Mouse (Mus musculus): Measurements from ENCODE around the gene Caln1. TPM values are rescaled to one million over a fixed set of nuclear protein-coding genes. Genes with fewer than 3 reads are reported as not detected.

The Caln1 gene
- polyA plus RNA-seq, 1 experiment from 2014 or later, result 2.0 TPM

DNA sequence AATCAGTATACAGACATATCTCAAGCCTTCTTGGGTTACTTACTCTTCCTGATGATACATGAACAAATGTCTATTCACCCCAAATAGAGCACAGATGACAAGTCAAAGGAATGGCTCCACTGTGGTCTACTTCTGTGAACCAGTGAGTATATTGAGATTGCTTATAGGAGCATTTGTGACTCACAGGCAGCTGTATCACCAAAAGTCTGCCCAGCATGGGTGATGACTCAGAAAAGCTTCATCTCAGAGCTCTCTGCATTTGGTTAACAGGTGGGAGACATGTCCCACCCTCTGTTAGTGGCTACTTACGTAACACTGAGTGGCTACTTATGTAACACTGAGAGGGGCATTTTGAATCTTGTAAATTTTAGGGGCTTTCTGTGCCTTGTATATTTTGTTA, 296.8 kb downstream of the Caln1 start:
- H3K27me3 ChIP-seq, result no peaks in the 10 kb centered on the region
- 95% methylated on average over 1 of the region's 1 CpGs for WGBS
- no peak for ATAC-seq
- no peaks in the 10 kb centered on the region for H3K9me3 ChIP-seq (replicated peaks)
- no peak overlapping the region for H3K27ac ChIP-seq
- no peaks in the 10 kb centered on the region for H3K4me1 ChIP-seq
- H3K36me3 ChIP-seq (ENCODE audit: poor library complexity, severe bottlenecking), result no peaks in the 10 kb centered on the region
- H3K4me2 ChIP-seq, result no peak overlapping the region
- H3K4me3 ChIP-seq, result no peak overlapping the region
- no peak overlapping the region for H3K9ac ChIP-seq

DNA sequence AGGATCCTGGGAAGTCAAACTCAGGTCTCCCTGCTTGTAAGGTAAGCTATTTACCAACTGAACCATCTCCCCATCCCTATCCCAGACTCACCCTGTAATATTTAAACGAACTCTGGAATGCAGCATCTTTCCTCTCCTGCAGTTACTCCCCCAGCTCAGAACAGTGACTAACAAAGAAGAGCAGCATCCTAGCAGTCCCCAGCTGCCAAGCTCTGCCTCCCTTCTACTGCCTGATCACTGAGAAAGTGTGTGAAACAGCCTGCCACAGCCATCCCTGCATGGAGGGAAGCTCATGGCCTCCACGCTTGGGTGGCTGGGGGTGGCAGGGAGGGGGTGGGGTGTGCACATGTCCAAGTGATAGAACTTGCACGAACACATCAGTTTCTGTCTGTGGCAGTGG, 303.3 kb downstream of the Caln1 start:
- no peak for ATAC-seq
- Histone ChIP-seq H3K4me2 (no peak overlapping the region), H3K27ac (no peak overlapping the region), H3K4me1 (no peaks in the 10 kb centered on the region), H3K4me3 (no peak overlapping the region), H3K27me3 (no peaks in the 10 kb centered on the region), H3K36me3 (ENCODE audit: poor library complexity, severe bottlenecking) (no peaks in the 10 kb centered on the region), H3K9ac (no peak overlapping the region), H3K9me3 (replicated peaks) (peaks cover 7% of the 10 kb centered on the region; the same call in 1 of the 2 replicates)
- 60% methylated on average over 3 of the region's 3 CpGs for WGBS

DNA sequence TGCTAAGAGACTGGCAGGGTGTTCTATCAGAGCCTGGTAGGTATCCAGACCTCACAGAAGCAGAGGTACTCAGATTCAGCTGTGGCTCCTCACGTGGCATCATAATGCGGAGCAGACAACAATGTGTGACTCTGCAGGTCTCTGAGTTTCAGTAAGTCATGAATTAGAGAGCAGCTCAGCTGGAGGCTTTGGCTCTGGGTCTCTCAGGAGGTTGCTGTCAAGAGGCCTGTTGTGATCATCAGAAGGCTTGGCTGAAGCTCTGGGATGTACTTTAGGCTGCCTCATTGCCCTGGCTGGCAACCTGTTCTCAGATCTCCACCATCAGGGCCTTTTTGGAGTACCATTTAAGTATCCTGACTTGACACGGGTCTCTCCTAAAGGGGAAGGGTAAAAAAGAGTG, 303.8 kb downstream of the Caln1 start:
- Histone ChIP-seq H3K27ac (no peak overlapping the region), H3K9me3 (replicated peaks) (peaks cover 7% of the 10 kb centered on the region; the same call in 1 of the 2 replicates), H3K4me1 (no peaks in the 10 kb centered on the region), H3K4me3 (no peak overlapping the region), H3K9ac (no peak overlapping the region), H3K36me3 (ENCODE audit: poor library complexity, severe bottlenecking) (no peaks in the 10 kb centered on the region), H3K27me3 (no peaks in the 10 kb centered on the region), H3K4me2 (no peak overlapping the region)
- ATAC-seq, result no peak
- WGBS, result 74% methylated on average over 3 of the region's 3 CpGs

GRCm38 (mm10) chr5:130677895-130678294, 308.6 kb downstream of the Caln1 start:
- Histone ChIP-seq H3K9ac (no peak overlapping the region), H3K4me2 (no peak overlapping the region), H3K9me3 (replicated peaks) (no peaks in the 10 kb centered on the region), H3K36me3 (ENCODE audit: poor library complexity, severe bottlenecking) (no peaks in the 10 kb centered on the region), H3K4me3 (no peak overlapping the region), H3K4me1 (no peaks in the 10 kb centered on the region), H3K27me3 (no peaks in the 10 kb centered on the region), H3K27ac (no peak overlapping the region)
- ATAC-seq, result no peak
- 87% methylated on average over 2 of the region's 2 CpGs for WGBS

- WGBS, result 76% methylated on average over 5 of the region's 5 CpGs
These were observed 316.8 kb downstream of the Caln1 start for GRCm38 (mm10) chr5:130685911-130686658.

DNA sequence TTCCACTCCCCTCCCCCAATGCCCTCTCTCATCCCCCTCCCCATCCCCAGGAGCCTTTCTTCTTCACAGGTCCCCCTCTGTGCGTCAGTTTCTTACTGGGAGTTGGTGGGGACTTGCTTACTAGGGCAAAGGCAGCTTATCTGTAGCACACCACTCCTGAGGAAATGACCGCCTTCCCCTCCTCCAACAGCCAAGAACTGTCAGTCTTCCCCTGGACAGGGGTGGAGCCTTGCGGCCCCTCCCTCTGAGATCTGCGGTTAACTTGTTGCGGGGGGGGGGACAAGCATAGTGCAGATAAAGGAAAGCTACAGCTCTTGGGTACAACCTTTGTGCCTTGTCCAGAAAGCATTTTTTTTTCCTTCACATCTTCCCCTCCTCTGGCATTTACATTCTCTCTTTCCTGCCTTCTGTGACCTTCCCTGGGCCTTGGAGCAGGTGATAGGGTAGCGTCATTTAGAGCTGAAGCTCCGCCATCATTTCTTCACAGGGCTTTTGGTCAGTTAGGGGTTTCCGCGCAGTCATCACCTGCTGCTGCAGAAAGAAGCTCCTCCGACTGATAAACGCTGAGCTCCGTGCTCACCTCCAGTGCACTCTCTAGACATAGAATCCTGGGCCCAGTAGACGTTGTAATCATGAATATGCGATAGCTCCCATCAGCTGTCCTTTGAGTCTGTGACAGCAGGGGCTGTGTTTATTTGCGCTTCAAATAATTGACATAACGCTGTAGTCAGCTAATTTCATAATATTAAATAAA, 319.3 kb downstream of the Caln1 start:
- WGBS, result 44% methylated on average over 16 of the region's 16 CpGs

More at GRCm38 (mm10) chr5:130685911-130686658, 316.8 kb downstream of the Caln1 start:
- no peak for ATAC-seq
- Histone ChIP-seq H3K27me3 (no peaks in the 10 kb centered on the region), H3K4me1 (0 out of 2 replicates have a peak, but pooled peaks cover 3% of the 10 kb centered on the region), H3K4me3 (no peak overlapping the region), H3K9me3 (replicated peaks) (no peaks in the 10 kb centered on the region), H3K27ac (no peak overlapping the region), H3K9ac (no peak overlapping the region), H3K4me2 (no peak overlapping the region), H3K36me3 (ENCODE audit: poor library complexity, severe bottlenecking) (no peaks in the 10 kb centered on the region)

GRCm38 (mm10) chr5:130691349-130691748, 322.1 kb downstream of the Caln1 start:
- Histone ChIP-seq H3K36me3 (ENCODE audit: poor library complexity, severe bottlenecking) (no peaks in the 10 kb centered on the region), H3K4me2 (no peak overlapping the region), H3K27ac (no peak overlapping the region), H3K4me3 (no peak overlapping the region), H3K9me3 (replicated peaks) (no peaks in the 10 kb centered on the region), H3K4me1 (0 out of 2 replicates have a peak, but pooled peaks cover 3% of the 10 kb centered on the region), H3K9ac (no peak overlapping the region), H3K27me3 (no peaks in the 10 kb centered on the region)
- 90% methylated on average over 3 of the region's 3 CpGs for WGBS
- ATAC-seq, result no peak

More for the DNA sequence above, 319.3 kb downstream of the Caln1 start:
- Histone ChIP-seq H3K4me3 (no peak overlapping the region), H3K4me1 (0 out of 2 replicates have a peak, but pooled peaks cover 3% of the 10 kb centered on the region), H3K36me3 (ENCODE audit: poor library complexity, severe bottlenecking) (no peaks in the 10 kb centered on the region), H3K27me3 (no peaks in the 10 kb centered on the region), H3K4me2 (no peak overlapping the region), H3K27ac (no peak overlapping the region), H3K9me3 (replicated peaks) (no peaks in the 10 kb centered on the region), H3K9ac (no peak overlapping the region)
- ATAC-seq, result no peak

DNA sequence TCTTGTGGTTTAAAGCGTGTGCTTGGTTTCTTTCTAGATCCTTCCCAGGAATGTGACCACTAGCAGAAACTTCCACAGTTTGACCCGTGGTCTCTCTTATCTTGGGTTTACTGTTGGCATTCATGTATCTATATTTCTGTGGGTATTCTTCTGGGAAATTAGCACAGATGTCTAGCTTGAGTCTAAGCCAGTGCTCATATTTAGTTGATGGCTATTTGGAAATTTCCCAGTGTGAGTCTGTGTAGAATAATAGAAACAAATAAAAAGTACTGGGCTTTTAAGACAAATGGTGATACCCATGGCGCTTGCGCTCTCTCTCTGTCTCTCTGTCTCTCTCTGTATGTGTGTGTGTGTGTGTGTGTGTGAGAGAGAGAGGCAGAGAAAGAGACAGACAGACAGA, 330.2 kb downstream of the Caln1 start:
- Histone ChIP-seq H3K4me1 (no peaks in the 10 kb centered on the region), H3K9me3 (replicated peaks) (no peaks in the 10 kb centered on the region), H3K27me3 (no peaks in the 10 kb centered on the region), H3K9ac (no peak overlapping the region), H3K27ac (no peak overlapping the region), H3K36me3 (ENCODE audit: poor library complexity, severe bottlenecking) (no peaks in the 10 kb centered on the region), H3K4me3 (no peak overlapping the region), H3K4me2 (no peak overlapping the region)
- 97% methylated on average over 4 of the region's 4 CpGs for WGBS
- no peak for ATAC-seq

GRCm38 (mm10) chr5:130701777-130702176, 332.5 kb downstream of the Caln1 start:
- no peak for ATAC-seq
- H3K27me3 ChIP-seq, result no peaks in the 10 kb centered on the region
- H3K4me1 ChIP-seq, result no peaks in the 10 kb centered on the region
- H3K9ac ChIP-seq, result no peak overlapping the region
- WGBS, result 85% methylated on average over 6 of the region's 6 CpGs
- H3K4me2 ChIP-seq, result no peak overlapping the region
- H3K4me3 ChIP-seq, result no peak overlapping the region
- no peak overlapping the region for H3K27ac ChIP-seq
- H3K36me3 ChIP-seq (ENCODE audit: poor library complexity, severe bottlenecking), result no peaks in the 10 kb centered on the region
- no peaks in the 10 kb centered on the region for H3K9me3 ChIP-seq (replicated peaks)

GRCm38 (mm10) chr5:130702361-130702760, 333.1 kb downstream of the Caln1 start:
- no peaks in the 10 kb centered on the region for H3K9me3 ChIP-seq (replicated peaks)
- no peaks in the 10 kb centered on the region for H3K4me1 ChIP-seq
- H3K4me2 ChIP-seq, result no peak overlapping the region
- H3K36me3 ChIP-seq (ENCODE audit: poor library complexity, severe bottlenecking), result no peaks in the 10 kb centered on the region
- no peaks in the 10 kb centered on the region for H3K27me3 ChIP-seq
- no peak overlapping the region for H3K27ac ChIP-seq
- WGBS, result 84% methylated on average over 4 of the region's 4 CpGs
- no peak overlapping the region for H3K4me3 ChIP-seq
- no peak for ATAC-seq
- no peak overlapping the region for H3K9ac ChIP-seq

DNA sequence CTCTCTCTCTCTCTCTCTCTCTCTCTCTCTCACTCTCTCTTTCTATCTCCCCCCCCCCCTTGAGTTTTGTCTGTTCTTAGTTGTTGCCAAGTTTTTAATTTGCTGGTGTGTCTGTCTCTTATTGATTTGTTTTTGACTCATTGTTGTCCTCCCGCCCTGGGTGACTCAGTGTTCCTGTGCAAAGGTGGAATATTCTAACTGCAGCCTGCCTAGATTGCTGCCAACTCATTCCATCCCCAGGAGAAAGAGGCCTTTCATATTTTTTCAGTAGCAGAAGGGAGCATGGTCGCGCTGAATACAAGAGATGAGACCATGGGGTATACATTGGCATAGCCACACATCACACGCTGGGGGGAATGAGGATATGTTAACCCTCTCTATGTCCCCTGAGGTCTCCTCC, 335.6 kb downstream of the Caln1 start:
- Histone ChIP-seq H3K9ac (no peak overlapping the region), H3K9me3 (replicated peaks) (no peaks in the 10 kb centered on the region), H3K4me1 (no peaks in the 10 kb centered on the region), H3K4me3 (no peak overlapping the region), H3K4me2 (no peak overlapping the region), H3K27ac (no peak overlapping the region), H3K36me3 (ENCODE audit: poor library complexity, severe bottlenecking) (no peaks in the 10 kb centered on the region), H3K27me3 (no peaks in the 10 kb centered on the region)
- 88% methylated on average over 4 of the region's 4 CpGs for WGBS
- no peak for ATAC-seq

DNA sequence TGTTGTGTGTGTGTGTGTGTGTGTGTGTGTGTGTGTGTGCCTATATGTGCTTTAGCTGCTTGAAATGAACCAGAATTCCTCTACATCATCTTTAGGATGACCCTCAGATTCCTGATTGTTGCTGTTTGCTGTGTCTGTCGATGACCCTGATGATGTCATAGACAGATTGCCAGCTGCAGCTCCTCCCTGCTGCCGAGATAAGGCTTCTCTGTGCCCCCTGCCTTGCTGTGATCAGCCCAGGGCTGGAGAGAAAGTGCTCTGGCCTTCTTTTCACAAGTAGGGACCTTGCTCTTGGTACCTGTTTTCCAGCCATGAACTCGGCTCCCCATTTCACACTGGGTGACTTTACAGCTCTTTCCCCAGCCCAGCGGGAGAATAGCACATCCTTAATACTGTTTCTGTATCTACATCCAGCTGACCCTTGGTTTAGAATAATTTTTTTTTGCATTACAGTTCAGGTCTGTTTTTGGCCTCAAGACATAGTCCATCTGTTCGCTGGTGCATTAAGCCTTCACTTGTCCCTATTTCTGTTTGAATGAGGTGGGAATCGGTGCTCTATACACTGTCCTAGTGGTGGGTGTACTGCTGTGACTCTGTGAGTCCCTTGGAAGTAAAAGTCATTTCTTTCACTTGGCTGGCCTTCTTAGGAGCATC, 337.1 kb downstream of the Caln1 start:
- Histone ChIP-seq H3K9ac (no peak overlapping the region), H3K4me1 (no peaks in the 10 kb centered on the region), H3K9me3 (replicated peaks) (no peaks in the 10 kb centered on the region), H3K4me3 (no peak overlapping the region), H3K4me2 (no peak overlapping the region), H3K27ac (no peak overlapping the region), H3K27me3 (no peaks in the 10 kb centered on the region), H3K36me3 (ENCODE audit: poor library complexity, severe bottlenecking) (no peaks in the 10 kb centered on the region)
- no peak for ATAC-seq
- WGBS, result 76% methylated on average over 6 of the region's 6 CpGs
